Mouse (Mus musculus) bone marrow macrophage, adult 2 months (primary cell): ENCODE results near the gene Ccdc82. TPM values are rescaled to one million over a fixed set of nuclear protein-coding genes. Genes with fewer than 3 reads are reported as not detected.

Experiments used
- H3K27ac ChIP-seq: 2 replicates; pipeline ENCODE4 v1.5.1; 2012; ENCODE audit warnings: low read depth, low read length; ENCODE audit not compliant: insufficient read depth
- H3K4me1 ChIP-seq: 2 replicates; pipeline ENCODE4 v1.6.1; 2012; ENCODE audit warnings: low read length; ENCODE audit not compliant: control insufficient read depth, insufficient read depth
- H3K4me3 ChIP-seq: 2 replicates; pipeline ENCODE4 v1.5.1; 2012; ENCODE audit warnings: mild to moderate bottlenecking, low read length, moderate library complexity; ENCODE audit not compliant: insufficient read depth
- CTCF ChIP-seq: IDR thresholded peaks from 2 replicates; pipeline ENCODE4 v1.5.1; 2012; ENCODE audit warnings: low read depth, mild to moderate bottlenecking, low read length, moderate library complexity
- POLR2A ChIP-seq: IDR thresholded peaks from 2 replicates; pipeline ENCODE4 v1.6.1; 2012; ENCODE audit warnings: mild to moderate bottlenecking, low read depth, low read length, borderline replicate concordance
- polyA plus RNA-seq: library from polyadenylated mRNA; stranded (reverse); fragments of >200 nt; gene quantifications from 2 replicates; pipeline ENCODE4 v1.2.4, GENCODE M21; 2012; ENCODE audit not compliant: missing spikeins, insufficient read depth, insufficient read length

Ccdc82 gene
- polyA plus RNA-seq, 1 experiment = 30.2 TPM

DNA sequence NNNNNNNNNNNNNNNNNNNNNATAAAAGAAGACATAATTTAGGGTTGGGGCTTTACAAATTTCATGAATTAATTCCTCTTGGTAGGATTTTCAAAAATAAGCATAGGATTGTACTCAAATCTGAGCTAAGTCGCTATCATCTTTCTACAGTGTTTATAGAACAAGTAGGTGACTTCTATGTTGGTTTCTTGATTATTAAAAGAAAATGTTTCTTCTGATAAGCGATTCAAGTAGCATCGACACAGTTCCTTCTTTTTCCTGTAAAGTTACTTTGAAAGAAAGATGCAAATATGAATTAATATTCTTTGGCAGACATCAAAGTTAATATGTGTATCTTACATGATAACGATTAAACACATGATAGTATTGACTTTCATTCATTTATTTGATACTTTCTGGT, 1.3 kb downstream of the Ccdc82 start:
- no peak overlapping the region for H3K27ac ChIP-seq

DNA sequence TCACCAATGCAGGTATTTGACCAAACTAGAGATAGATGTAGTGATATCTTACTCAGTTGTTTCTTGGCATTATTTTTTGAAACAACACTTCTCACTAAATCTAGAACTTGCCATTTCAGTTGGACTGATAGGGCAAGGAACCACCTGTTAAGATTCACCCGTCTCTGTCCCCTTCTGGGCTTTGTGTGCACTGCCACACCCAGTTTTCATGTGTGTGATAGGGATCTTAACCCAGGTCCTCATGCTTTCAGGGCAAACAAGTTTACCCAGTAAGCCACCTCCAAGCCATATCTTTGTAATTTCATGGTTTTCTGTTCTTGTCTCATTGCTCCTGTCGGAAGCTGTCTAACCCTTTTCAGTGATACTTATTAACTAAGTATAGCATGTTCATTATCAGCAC, 4.5 kb downstream of the Ccdc82 start:
- Histone ChIP-seq H3K4me3 (no peak overlapping the region), H3K4me1 (peaks cover 3% of the 10 kb centered on the region), H3K27ac (no peak overlapping the region)
- TF ChIP-seq CTCF = no peak
- TF ChIP-seq POLR2A = no peak

More for the DNA sequence above, 1.3 kb downstream of the Ccdc82 start:
- no peak overlapping the region for H3K4me3 ChIP-seq
- TF ChIP-seq POLR2A (no peak), CTCF (no peak)
- H3K4me1 ChIP-seq = peaks cover 11% of the 10 kb centered on the region

DNA sequence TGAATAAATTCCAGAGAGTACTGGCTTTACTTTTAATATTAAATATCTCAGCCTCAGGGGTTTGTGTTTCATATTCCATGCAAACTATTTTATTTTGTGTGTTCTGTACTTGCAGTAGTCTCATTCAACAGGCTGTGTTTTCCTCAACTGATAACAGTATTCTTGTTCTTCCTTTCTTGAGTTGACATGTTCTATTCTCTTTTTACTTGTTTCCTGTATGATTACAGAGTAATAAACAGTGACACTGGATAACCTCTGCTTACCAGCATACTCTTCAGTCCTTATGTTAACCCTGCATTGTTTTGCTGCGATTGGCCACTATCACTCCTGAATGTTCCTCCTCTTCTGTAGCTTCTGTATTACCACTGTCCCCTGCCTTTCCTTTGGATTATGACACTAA, 10.0 kb downstream of the Ccdc82 start:
- H3K4me3 ChIP-seq = no peak overlapping the region
- TF ChIP-seq POLR2A = no peak
- TF ChIP-seq CTCF = no peak
- H3K4me1 ChIP-seq = no peaks in the 10 kb centered on the region
- no peak overlapping the region for H3K27ac ChIP-seq

DNA sequence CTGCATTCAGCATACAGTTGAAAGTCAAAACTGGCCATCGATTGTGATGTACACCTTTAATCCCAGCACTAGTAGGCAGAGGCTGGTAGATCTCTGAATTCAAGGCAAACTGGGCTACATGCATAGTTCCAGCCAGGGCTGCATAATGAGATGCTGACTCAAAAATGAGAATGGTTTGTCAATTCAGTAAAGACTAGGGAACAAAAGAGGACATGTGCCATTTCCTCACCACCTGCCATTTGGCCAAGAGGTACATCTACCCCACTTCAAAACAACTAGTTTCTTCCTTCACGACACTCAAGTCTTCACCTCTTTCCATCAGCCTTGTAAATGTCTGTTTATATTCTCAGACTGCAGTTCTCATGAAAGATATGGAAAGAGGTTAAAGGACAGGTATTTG, 11.4 kb downstream of the Ccdc82 start:
- no peak overlapping the region for H3K27ac ChIP-seq
- TF ChIP-seq POLR2A (no peak), CTCF (no peak)
- H3K4me1 ChIP-seq = no peaks in the 10 kb centered on the region

DNA sequence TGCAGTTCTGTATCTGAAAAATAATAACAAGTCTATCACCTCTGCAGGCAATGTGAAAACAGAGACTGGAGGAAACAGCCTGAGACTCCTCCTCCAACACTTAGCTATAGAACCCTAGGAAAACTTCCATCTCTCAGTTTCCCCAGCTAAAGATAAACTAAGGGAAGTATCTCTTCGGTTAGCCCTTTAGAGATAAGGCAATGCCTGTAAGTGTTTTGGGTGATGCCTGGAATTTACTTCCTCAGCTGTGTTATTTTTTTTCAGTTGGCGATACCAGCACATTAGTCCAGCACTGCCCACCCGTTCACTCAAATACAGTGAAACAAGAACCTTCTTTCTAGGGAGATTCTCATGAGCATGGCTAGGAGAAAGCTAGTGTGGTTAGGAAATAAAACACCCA, 14.2 kb downstream of the Ccdc82 start:
- TF ChIP-seq POLR2A = no peak
- TF ChIP-seq CTCF = no peak
- no peaks in the 10 kb centered on the region for H3K4me1 ChIP-seq
- no peak overlapping the region for H3K27ac ChIP-seq
- H3K4me3 ChIP-seq = no peak overlapping the region

More for the DNA sequence above, 11.4 kb downstream of the Ccdc82 start:
- H3K4me3 ChIP-seq = no peak overlapping the region

- no peak for TF ChIP-seq CTCF
- no peak for TF ChIP-seq POLR2A
These were observed 26.5 kb downstream of the Ccdc82 start for GRCm38 (mm10) chr9:13273219-13273618.

DNA sequence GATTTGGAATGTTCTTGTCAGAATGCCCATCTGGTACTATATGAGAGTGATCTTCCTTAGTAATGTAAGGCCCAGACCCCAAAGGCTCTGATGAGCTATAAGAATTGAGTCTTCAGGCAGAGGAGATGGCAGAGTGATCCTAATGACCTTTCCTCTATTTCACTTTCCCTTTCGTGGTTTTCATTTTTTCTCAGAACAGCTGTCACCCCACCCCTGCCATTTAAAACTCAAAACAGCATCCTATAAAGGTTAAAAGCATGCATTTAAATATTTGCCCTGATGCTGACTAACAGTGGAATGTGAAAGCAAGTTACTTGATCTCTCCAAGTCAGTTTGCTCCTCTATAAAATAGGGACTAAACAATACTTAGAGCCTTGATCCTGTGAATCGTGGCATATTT, 40.7 kb downstream of the Ccdc82 start:
- Histone ChIP-seq H3K27ac (no peak overlapping the region), H3K4me3 (no peak overlapping the region), H3K4me1 (no peaks in the 10 kb centered on the region)
- no peak for TF ChIP-seq POLR2A
- no peak for TF ChIP-seq CTCF

More at GRCm38 (mm10) chr9:13273219-13273618, 26.5 kb downstream of the Ccdc82 start:
- H3K4me3 ChIP-seq = no peak overlapping the region
- H3K27ac ChIP-seq = no peak overlapping the region
- H3K4me1 ChIP-seq = no peaks in the 10 kb centered on the region

DNA sequence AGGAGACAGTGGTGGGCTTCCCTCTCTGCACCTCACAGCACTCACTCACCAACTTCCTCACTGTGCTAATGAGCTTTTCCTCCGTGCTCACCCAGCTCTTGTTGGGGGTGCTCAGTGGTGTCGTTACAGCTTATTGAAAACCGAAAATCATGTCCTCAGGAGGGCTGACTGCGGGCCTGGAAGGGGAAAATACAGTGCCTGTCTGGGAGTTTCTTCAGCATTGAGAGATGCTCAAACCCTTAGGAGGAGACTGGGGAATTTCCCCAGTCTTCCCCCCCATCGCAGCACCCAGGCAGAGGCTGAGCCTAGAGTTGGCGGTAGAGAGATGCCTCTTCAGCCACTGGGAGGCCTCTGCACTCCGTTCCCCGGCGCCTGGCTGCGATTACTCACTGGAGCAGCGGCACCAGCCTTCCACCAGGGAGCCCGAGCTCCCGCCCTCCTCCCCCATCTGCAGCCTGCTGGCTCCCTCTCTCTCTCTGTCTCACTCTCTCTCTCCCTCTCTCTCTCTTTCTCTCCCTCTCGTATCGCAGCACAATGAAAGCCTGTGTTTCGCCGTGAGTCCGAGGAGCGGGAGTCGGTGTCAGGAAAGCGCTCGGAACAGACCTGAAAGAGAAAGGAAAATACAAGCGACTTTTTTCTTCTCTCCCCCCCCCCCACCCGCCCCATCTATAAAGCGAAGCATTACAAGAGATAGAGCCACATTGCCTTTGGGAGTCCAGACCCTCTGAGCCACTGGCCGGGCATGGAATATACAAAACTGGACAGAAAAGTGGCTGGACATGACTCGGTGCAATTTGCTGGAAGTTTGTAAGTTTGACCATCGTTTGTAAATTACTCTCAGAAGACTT, 49.7 kb downstream of the Ccdc82 start:
- Histone ChIP-seq H3K27ac (no peak overlapping the region), H3K4me1 (peaks cover 12% of the 10 kb centered on the region), H3K4me3 (peak overlapping the region; percentile 74)
- no peak for TF ChIP-seq POLR2A
- 0 out of 2 replicates have a peak, but pooled peaks have one; percentile 9 for TF ChIP-seq CTCF

DNA sequence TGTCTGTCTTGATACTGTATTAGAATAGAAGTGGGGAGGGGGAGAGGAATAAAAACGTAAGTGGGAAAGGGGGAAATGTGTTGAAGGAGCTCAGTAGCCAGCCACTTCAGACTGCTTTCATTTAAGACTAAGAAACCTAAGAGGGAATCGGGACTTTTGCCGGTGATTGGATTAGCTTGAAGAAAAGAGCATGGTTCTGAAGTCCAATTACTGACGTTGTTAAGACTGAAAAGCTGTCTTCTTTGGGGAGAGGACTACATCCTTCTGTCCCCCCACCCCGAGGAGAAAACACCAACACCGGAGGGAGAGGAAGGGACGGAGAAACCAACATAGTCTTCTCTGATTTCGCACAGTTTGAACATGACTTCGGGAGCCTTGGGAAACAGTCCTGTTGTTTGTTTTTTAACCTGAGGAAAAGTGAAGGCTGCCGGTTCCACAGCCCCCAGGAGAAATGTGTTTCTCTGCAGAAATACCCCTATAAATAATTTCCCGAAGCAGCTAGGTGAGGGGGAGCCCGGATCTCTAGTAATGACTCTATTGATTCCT, 50.4 kb downstream of the Ccdc82 start:
- Histone ChIP-seq H3K4me3 (peak overlapping the region; percentile 74), H3K4me1 (peaks cover 12% of the 10 kb centered on the region), H3K27ac (no peak overlapping the region)
- TF ChIP-seq POLR2A (no peak), CTCF (no peak)
